21 mouse cellular contexts compared by ENCODE assay signal in genomic region chr14:24924561-24924960, GRCm38 (mm10).
"Had no signal": no experiment of that assay in that cellular context is flagged by ENCODE, and none has a peak within 500 bp of the region (broad histone marks: within the 10 kb centered on the region; RNA-seq: fewer than 3 reads in every experiment).

No protein-coding gene starts in this region.

- H3K9ac ChIP-seq: liver, embryonic 12.5 days; liver, embryonic 15.5 days; lung, embryonic 15.5 days; midbrain, embryonic 13.5 days; neural tube, embryonic 13.5 days had no signal

- ATAC-seq: liver, embryonic 12.5 days; midbrain, embryonic 13.5 days; midbrain, embryonic 16.5 days had no signal

- H3K4me2 ChIP-seq: liver, embryonic 12.5 days; liver, embryonic 15.5 days; lung, embryonic 15.5 days; midbrain, embryonic 13.5 days; neural tube, embryonic 13.5 days had no signal

- H3K4me1 ChIP-seq: liver, embryonic 12.5 days; liver, embryonic 15.5 days; lung, embryonic 15.5 days; megakaryocyte, embryonic 14.5 days had no signal

- DNase-seq: kidney, adult 18-20 months; kidney, adult 9 months; kidney, postnatal 25 days; layer of hippocampus, adult 9-11 months; liver; lung, adult 18-20 months; lung, postnatal 10 days; lung, postnatal 36 days; thymus, adult 18-20 months; thymus, postnatal 36 days had no signal

- H3K9me3 ChIP-seq: liver, embryonic 12.5 days; liver, embryonic 15.5 days; lung, embryonic 15.5 days; megakaryocyte, embryonic 14.5 days; midbrain, embryonic 10.5 days; midbrain, embryonic 13.5 days; neural tube, embryonic 13.5 days had no signal

- H3K4me3 ChIP-seq: layer of hippocampus, adult 2 months; liver, embryonic 12.5 days; liver, embryonic 15.5 days; lung, embryonic 15.5 days; megakaryocyte, embryonic 14.5 days; midbrain, embryonic 10.5 days; midbrain, embryonic 13.5 days; myocyte; neural tube, embryonic 13.5 days had no signal

- H3K27ac ChIP-seq: kidney, postnatal 0 days; layer of hippocampus, adult 2 months; liver, embryonic 12.5 days; liver, embryonic 15.5 days; lung, embryonic 15.5 days; midbrain, embryonic 13.5 days; neural tube, embryonic 13.5 days had no signal

- H3K27me3 ChIP-seq: liver, embryonic 12.5 days; liver, embryonic 15.5 days; lung, embryonic 15.5 days; midbrain, embryonic 13.5 days; neural tube, embryonic 13.5 days had no signal

- H3K36me3 ChIP-seq: liver, embryonic 12.5 days; liver, embryonic 15.5 days; lung, embryonic 15.5 days; midbrain, embryonic 10.5 days; midbrain, embryonic 13.5 days; neural tube, embryonic 13.5 days had no signal
